30 mouse cellular contexts compared by ENCODE assay signal in genomic region chr6:91467106-91467505, GRCm38 (mm10). TPM values are rescaled to one million over a fixed set of nuclear protein-coding genes. Genes with fewer than 3 reads are reported as not detected.
"Had no signal": no experiment of that assay in that cellular context is flagged by ENCODE, and none has a peak within 500 bp of the region (broad histone marks: within the 10 kb centered on the region; RNA-seq: fewer than 3 reads in every experiment).

No protein-coding gene starts in this region.

- DNase-seq: gastrocnemius, postnatal 10 days; heart, adult 18-20 months; heart, postnatal 14 days; heart, postnatal 36 days; kidney, adult 18-20 months; kidney, adult 8-10 months; kidney, postnatal 10 days; kidney, postnatal 25 days; kidney, postnatal 4 days; liver; liver, embryonic 13.5 days had no signal

- ATAC-seq: hindbrain, postnatal 0 days; intestine, embryonic 16.5 days had no signal

- H3K27ac ChIP-seq: heart, embryonic 13.5 days; heart, embryonic 15.5 days; hindbrain, embryonic 13.5 days; hindbrain, embryonic 15.5 days; hindbrain, postnatal 0 days; layer of hippocampus, adult 2 months; left cerebral cortex, adult 2 months; limb, embryonic 10.5 days; limb, embryonic 12.5 days; liver, embryonic 13.5 days; liver, embryonic 15.5 days had no signal

- H3K9ac ChIP-seq: heart, embryonic 13.5 days; heart, embryonic 15.5 days; hindbrain, embryonic 13.5 days; hindbrain, embryonic 15.5 days; limb, embryonic 12.5 days; liver, embryonic 13.5 days; liver, embryonic 15.5 days had no signal

- H3K4me3 ChIP-seq: heart, embryonic 13.5 days; heart, embryonic 15.5 days; hindbrain, embryonic 13.5 days; hindbrain, embryonic 15.5 days; layer of hippocampus, adult 2 months; left cerebral cortex, adult 2 months; limb, embryonic 10.5 days; limb, embryonic 12.5 days; liver, embryonic 13.5 days; liver, embryonic 15.5 days had no signal

- H3K9me3 ChIP-seq: heart, embryonic 13.5 days; heart, embryonic 15.5 days; hindbrain, embryonic 13.5 days; hindbrain, embryonic 15.5 days; limb, embryonic 10.5 days; limb, embryonic 12.5 days; liver, embryonic 13.5 days; liver, embryonic 15.5 days had no signal

- H3K27me3 ChIP-seq: heart, embryonic 13.5 days; heart, embryonic 15.5 days; hindbrain, embryonic 13.5 days; hindbrain, embryonic 15.5 days; limb, embryonic 12.5 days; liver, embryonic 13.5 days; liver, embryonic 15.5 days had no signal

- H3K4me2 ChIP-seq: heart, embryonic 11.5 days; heart, embryonic 13.5 days; heart, embryonic 15.5 days; hindbrain, embryonic 13.5 days; hindbrain, embryonic 15.5 days; limb, embryonic 12.5 days; liver, embryonic 11.5 days; liver, embryonic 13.5 days; liver, embryonic 15.5 days had no signal

RNA-seq across cellular contexts. Expression of gene Wnt7a, which starts 55.9 kb away (rescaled TPM):
- total RNA-seq: gastrocnemius, adult 18-20 months; gastrocnemius, postnatal 10 days; heart, adult 18-20 months; heart, adult 8-10 months; heart, postnatal 36 days; hematopoietic stem cell, adult 5-6 weeks had no signal
- polyA plus RNA-seq: gonadal fat pad, adult 2 months; heart, postnatal 0 days; intestine, embryonic 14.5 days; intestine, embryonic 16.5 days; liver, embryonic 13.5 days; liver, embryonic 15.5 days had no signal
